Mouse (Mus musculus) cortical plate, adult 2 months (tissue): ENCODE measurements around the gene Zfhx3.

Experiments used
- CTCF ChIP-seq: fragments of 200-500 bp; IDR thresholded peaks from 2 replicates; pipeline ENCODE4 v1.5.1; 2011; ENCODE audit warnings: mild to moderate bottlenecking, control low read depth, low read length; ENCODE audit not compliant: insufficient read depth; ENCODE audit errors: extremely low read depth
- POLR2A ChIP-seq: fragments of 200-500 bp; IDR thresholded peaks from 2 replicates; pipeline ENCODE4 v1.6.1; 2011; ENCODE audit warnings: mild to moderate bottlenecking, low read length, control low read depth; ENCODE audit not compliant: insufficient read depth; ENCODE audit errors: extremely low read depth

GRCm38 (mm10) chr8:108650837-108651236, 708.4 kb downstream of the Zfhx3 start:
- TF ChIP-seq POLR2A (no peak), CTCF (no peak)
